21 mouse cellular contexts compared by ENCODE assay signal in genomic region chr11:107929712-107930111, GRCm38 (mm10). TPM values are rescaled to one million over a fixed set of nuclear protein-coding genes. Genes with fewer than 3 reads are reported as not detected.
DNase-seq lines count a peak whose midpoint lies in the region.
"Had no signal": no experiment of that assay in that cellular context is flagged by ENCODE, and none has a peak within 500 bp of the region (broad histone marks: within the 10 kb centered on the region; RNA-seq: fewer than 3 reads in every experiment).

No protein-coding gene starts in this region.

- intact Hi-C loops in left cerebral cortex, postnatal 25 days (cut with DNase I): no loop called here

- peak; percentile 41 to 42 for DNase-seq in left cerebral cortex, postnatal 25 days (ENCODE audit: low spot score in 2 of 2)
- DNase-seq in left cerebral cortex, adult 11 months (ENCODE audit: low spot score): no peak
- peak; percentile 25 for DNase-seq in right cerebral cortex, postnatal 25 days
- no peak for DNase-seq in right cerebral cortex, postnatal 14 days
- DNase-seq in telencephalon, adult 2 months (ENCODE audit: low read depth, low spot score): peak; percentile 57
- DNase-seq in thymus, adult 18-20 months: no peak
- DNase-seq: adrenal gland, adult 2 months; adrenal gland, postnatal 14 days; cerebellum, adult 11-12 months; cerebellum, adult 8-10 months; cerebellum, postnatal 10 days; cerebellum, postnatal 36 days; embryo, embryonic 11 days; gastrocnemius, postnatal 10 days; gastrocnemius, postnatal 36 days; heart, adult 2 months; heart, postnatal 14 days; heart, postnatal 4 days had no signal

RNA-seq across cellular contexts. Expression of gene Cacng5, which starts 14.9 kb away (rescaled TPM):
- total RNA-seq in left cerebral cortex, postnatal 25 days (2021): 10 to 100 TPM; 12.9 to 14.4 TPM
- total RNA-seq: gastrocnemius, adult 18-20 months; gastrocnemius, postnatal 36 days; granulocyte monocyte progenitor cell, adult 5-6 weeks; heart, adult 2 months; MEL had no signal

Comparison
In these comparisons a context has a peak if more than half of its experiments do, and no peak if none do; other contexts are left out.
1. DNase-seq: peak in left cerebral cortex, postnatal 25 days (2 of 2), right cerebral cortex, postnatal 25 days (single experiment) and telencephalon, adult 2 months (single experiment); none in left cerebral cortex, adult 11 months (single experiment), right cerebral cortex, postnatal 14 days (single experiment) and thymus, adult 18-20 months (0 of 2).